Comparison of ENCODE assay signal across 10 mouse cellular contexts in genomic region chr13:98351527-98351926, GRCm38 (mm10). TPM values are rescaled to one million over a fixed set of nuclear protein-coding genes. Genes with fewer than 3 reads are reported as not detected.
DNase-seq lines count a peak whose midpoint lies in the region; ATAC-seq and TF ChIP-seq lines count a peak whose summit lies in the region.
"Had no signal": no experiment of that assay in that cellular context is flagged by ENCODE, and none has a peak within 500 bp of the region (broad histone marks: within the 10 kb centered on the region; RNA-seq: fewer than 3 reads in every experiment).

No protein-coding gene starts in this region.

- no peak overlapping the region for H3K4me3 ChIP-seq in heart, adult 2 months
- H3K4me3 ChIP-seq in testis, adult 2 months (ENCODE audit: control insufficient read depth, low read depth, low read length) = no peak overlapping the region
- H3K4me3 ChIP-seq: hindbrain, embryonic 15.5 days; neural tube, embryonic 12.5 days had no signal

- no peak overlapping the region for H3K27ac ChIP-seq in heart, adult 2 months
- no peak overlapping the region for H3K27ac ChIP-seq in testis, adult 2 months (ENCODE audit: control insufficient read depth, insufficient read depth, low read depth, low read length)
- H3K27ac ChIP-seq: hindbrain, embryonic 15.5 days; neural tube, embryonic 12.5 days had no signal

- no peak for ATAC-seq in frontal cortex, adult (ENCODE audit: low TSS enrichment)

- no peak overlapping the region for H3K9ac ChIP-seq in heart, adult 2 months (ENCODE audit: low read depth, low read length)
- H3K9ac ChIP-seq: hindbrain, embryonic 15.5 days; neural tube, embryonic 12.5 days had no signal

- intact Hi-C loops in heart, adult 2 months (cut with DNase I) = loop anchor here (10.0 kb wide), 1 partner anchor 233 kb away; no protein-coding TSS in a partner anchor
- intact Hi-C loops in heart, postnatal 10 days (cut with DNase I) = loop anchor here (5.0 kb wide), 1 partner anchor 151 kb away; no protein-coding TSS in a partner anchor

- no peak for DNase-seq in heart, adult 2 months
- no peak for DNase-seq in heart, postnatal 10 days
- DNase-seq in testis, postnatal 14 days (ENCODE audit: low spot score) = no peak
- DNase-seq in forelimb bud, embryonic 11.5 days (ENCODE audit: low read depth, low spot score) = peak; percentile 44
- DNase-seq in natural killer cell, adult 2 months (ENCODE audit: low spot score in 2 of 2) = peak; percentile 13 to 27
- DNase-seq in frontal cortex, adult 2 months (ENCODE audit: extremely low spot score in 1 of 2, low spot score in 1 of 2) = no peak

- peak; percentile 37 for TF ChIP-seq CTCF in heart, adult 2 months (IDR thresholded peaks at IDR 0.05)
- peak; percentile 42; the same call in 1 of the 2 replicates for TF ChIP-seq CTCF in testis, adult 2 months (IDR thresholded peaks at IDR 0.05; ENCODE audit: control insufficient read depth, insufficient read depth, insufficient replicate concordance, low read depth, low read length)

- no peaks in the 10 kb centered on the region for H3K4me1 ChIP-seq in heart, adult 2 months (ENCODE audit: control insufficient read depth, insufficient read depth, low read length)
- peaks cover 18% of the 10 kb centered on the region for H3K4me1 ChIP-seq in testis, adult 2 months (ENCODE audit: control insufficient read depth, insufficient read depth, low read length)

- no peak for TF ChIP-seq EP300 in heart, adult 2 months (IDR thresholded peaks at IDR 0.05; ENCODE audit: insufficient read depth, low read depth, low read length)

- H3K36me3 ChIP-seq in heart, adult 2 months (ENCODE audit: control insufficient read depth, insufficient read depth, low read length) = no peaks in the 10 kb centered on the region
- H3K36me3 ChIP-seq in testis, adult 2 months (ENCODE audit: control insufficient read depth, insufficient read depth, low read length) = no peaks in the 10 kb centered on the region
- H3K36me3 ChIP-seq: hindbrain, embryonic 15.5 days; neural tube, embryonic 12.5 days had no signal

- H3K27me3 ChIP-seq in heart, adult 2 months (ENCODE audit: control insufficient read depth, insufficient read depth, low read length) = peaks cover 33% of the 10 kb centered on the region
- H3K27me3 ChIP-seq in testis, adult 2 months (ENCODE audit: control insufficient read depth, insufficient read depth, low read length) = peaks cover 9% of the 10 kb centered on the region

- WGBS in heart, adult 2 months = 11% methylated on average over 8 of the region's 8 CpGs

- no peaks in the 10 kb centered on the region for H3K79me2 ChIP-seq in heart, adult 2 months (replicated peaks; ENCODE audit: control insufficient read depth, insufficient read depth, low read length)

- no peak for TF ChIP-seq POLR2A in heart, adult 2 months (IDR thresholded peaks at IDR 0.05; ENCODE audit: insufficient read depth, low read depth, low read length)
- no peak for TF ChIP-seq POLR2A in testis, adult 2 months (IDR thresholded peaks at IDR 0.05; ENCODE audit: control insufficient read depth, low read depth, low read length)

RNA-seq across cellular contexts. Expression of gene Foxd1, which starts 2.5 kb away (rescaled TPM):
- total RNA-seq in heart, adult 2 months (2021) = under 1 TPM in 1 of 2 experiments, not detected in 1; 0.05 TPM
- polyA plus RNA-seq in heart, adult 2 months (2012; rRNA removed) = 0.03 and 0.06 TPM in 2 replicates
- under 1 TPM; 0.17 to 0.25 TPM for total RNA-seq in heart, postnatal 10 days (2021)
- polyA plus RNA-seq in testis, adult 2 months (2012; rRNA removed) = not detected in 2 replicates
- 0.84 and 1.2 TPM in 2 replicates for polyA plus RNA-seq in frontal cortex, adult 2 months (2012; rRNA removed)

RNA-seq across cellular contexts. Expression of gene Btf3, which starts 34.7 kb away (rescaled TPM):
- total RNA-seq in heart, adult 2 months (2021) = 100 to 1,000 TPM; 193 to 218 TPM
- 88.2 and 135 TPM in 2 replicates for polyA plus RNA-seq in heart, adult 2 months (2012; rRNA removed)
- total RNA-seq in heart, postnatal 10 days (2021) = 100 to 1,000 TPM; 260 to 270 TPM
- 423 and 429 TPM in 2 replicates for polyA plus RNA-seq in testis, adult 2 months (2012; rRNA removed)
- polyA plus RNA-seq in frontal cortex, adult 2 months (2012; rRNA removed) = 302 and 345 TPM in 2 replicates

Comparison
In these comparisons a context has a peak if more than half of its experiments do, and no peak if none do; other contexts are left out.
1. DNase-seq: peak in forelimb bud, embryonic 11.5 days (single experiment) and natural killer cell, adult 2 months (2 of 2); none in heart, adult 2 months (0 of 2), heart, postnatal 10 days (0 of 2), testis, postnatal 14 days (single experiment) and frontal cortex, adult 2 months (0 of 2).